Mouse (Mus musculus) hindbrain, embryonic 16.5 days (tissue): ENCODE results near the gene Vps51. TPM values are rescaled to one million over a fixed set of nuclear protein-coding genes. Genes with fewer than 3 reads are reported as not detected.
"Not testable (repeated sequence)": the region's sequence is repeated elsewhere in the genome, so short reads cannot be mapped to it uniquely, and the experiment has no call there.

Experiments
- ATAC-seq: fragments of 200-750 bp; cut with Nextera tagmentation; 2 replicates; pipeline ENCODE4 v1.8.0; 2017; ENCODE audit warnings: moderate TSS enrichment, moderate library complexity
- H3K27ac ChIP-seq: fragments of 300-500 bp; sonication (generic); 2 replicates; pipeline ENCODE4 v1.5.1; 2014; ENCODE audit warnings: low read depth, mild to moderate bottlenecking, control low read depth, low read length, moderate library complexity
- H3K27me3 ChIP-seq: fragments of 300-500 bp; sonication (generic); replicated peaks from 2 replicates; pipeline ENCODE4 v1.6.1; 2014; ENCODE audit warnings: low read length; ENCODE audit not compliant: control insufficient read depth, insufficient read depth
- H3K36me3 ChIP-seq: fragments of 300-500 bp; sonication (generic); 2 replicates; pipeline ENCODE4 v1.6.1; 2014; ENCODE audit warnings: mild to moderate bottlenecking, low read length, moderate library complexity, mixed read lengths; ENCODE audit not compliant: control insufficient read depth, insufficient read depth
- H3K4me1 ChIP-seq: fragments of 300-500 bp; sonication (generic); 2 replicates; pipeline ENCODE4 v1.6.1; 2014; ENCODE audit warnings: low read depth, low read length; ENCODE audit not compliant: control insufficient read depth, insufficient read depth
- H3K4me2 ChIP-seq: fragments of 300-500 bp; sonication (generic); 2 replicates; pipeline ENCODE4 v1.6.1; 2014; ENCODE audit warnings: mild to moderate bottlenecking, low read length, control low read depth, moderate library complexity
- H3K4me3 ChIP-seq: fragments of 300-500 bp; sonication (generic); 2 replicates; pipeline ENCODE4 v1.5.1; 2014; ENCODE audit warnings: mild to moderate bottlenecking, low read length, control low read depth, moderate library complexity
- H3K9ac ChIP-seq: fragments of 300-500 bp; sonication (generic); 2 replicates; pipeline ENCODE4 v1.6.1; 2014; ENCODE audit warnings: low read depth, mild to moderate bottlenecking, control low read depth, low read length, moderate library complexity
- H3K9me3 ChIP-seq: fragments of 300-500 bp; sonication (generic); 2 replicates; pipeline ENCODE4 v1.6.1; 2014; ENCODE audit warnings: mild to moderate bottlenecking, low read length, moderate library complexity; ENCODE audit not compliant: control insufficient read depth
- WGBS: fragments of 180-500 bp; shearing (Covaris S2); extraction: QIAGEN DNeasy Blood & Tissue Kit; methylation state at CpG from one replicate; pipeline ENCODE4 v1.1.7; 2014; 5-methylcytosine and 5-hydroxymethylcytosine counted together
- polyA plus RNA-seq: library from polyadenylated mRNA; unstranded; fragments of >200 nt; fragmentation: Nextera tagmentation; extraction: Ambion mirVana; gene quantifications from 2 replicates; pipeline ENCODE4 v1.2.1, GENCODE M21; 2015

Gene Vps51
- polyA plus RNA-seq, 1 experiment from 2014 or later: 91.3 TPM

- peaks cover 27% of the 10 kb centered on the region for H3K36me3 ChIP-seq
- whole genome bisulfite sequencing: under 1% methylated on average over 65 of the region's 65 CpGs
- peaks cover 21% of the 10 kb centered on the region for H3K4me1 ChIP-seq
- H3K27ac ChIP-seq: peak within 1 kb of the TSS; percentile 99
- peak within 1 kb of the TSS; percentile 86 for H3K4me2 ChIP-seq
- peak within 1 kb of the TSS; percentile 90 for H3K4me3 ChIP-seq
- no peaks in the 10 kb centered on the region for H3K27me3 ChIP-seq
- H3K9ac ChIP-seq: peak within 1 kb of the TSS; percentile 91
- ATAC-seq: peak; percentile 92
- H3K9me3 ChIP-seq: no peaks in the 10 kb centered on the region
These were observed 30.5 kb downstream of the Vps51 start, which contains the start of gene Syvn1 for GRCm38 (mm10) chr19:6046294-6047153. TSS of gene Syvn1 (plus strand) at chr19:6046576.

GRCm38 (mm10) chr19:6045366-6046293 is 31.4 kb downstream of the Vps51 start:
- 16% methylated on average over 20 of the region's 20 CpGs for WGBS
- Histone ChIP-seq H3K9me3 (no peaks in the 10 kb centered on the region), H3K27me3 (no peaks in the 10 kb centered on the region)

GRCm38 (mm10) chr19:6044102-6044501 is 32.9 kb downstream of the Vps51 start:
- 63% methylated on average over 4 of the region's 4 CpGs for WGBS
- not testable (repeated sequence) for H3K9ac ChIP-seq, ATAC-seq, H3K36me3 ChIP-seq, H3K9me3 ChIP-seq, H3K27me3 ChIP-seq, H3K27ac ChIP-seq, H3K4me2 ChIP-seq, H3K4me3 ChIP-seq
- peaks cover 21% of the 10 kb centered on the region for H3K4me1 ChIP-seq

More at GRCm38 (mm10) chr19:6045366-6046293, 31.4 kb downstream of the Vps51 start:
- H3K4me2 ChIP-seq: peak overlapping the region; percentile 86
- H3K27ac ChIP-seq: peak overlapping the region; percentile 99
- peak overlapping the region; percentile 90 for H3K4me3 ChIP-seq
- peaks cover 21% of the 10 kb centered on the region for H3K4me1 ChIP-seq
- H3K36me3 ChIP-seq: peaks cover 18% of the 10 kb centered on the region
- peak; percentile 54 for ATAC-seq
- peak overlapping the region; percentile 91 for H3K9ac ChIP-seq

- no peak overlapping the region for H3K9ac ChIP-seq
- peaks cover 7% of the 10 kb centered on the region for H3K4me1 ChIP-seq
- no peaks in the 10 kb centered on the region for H3K9me3 ChIP-seq
- no peak for ATAC-seq
- no peak overlapping the region for H3K4me3 ChIP-seq
- H3K36me3 ChIP-seq: no peaks in the 10 kb centered on the region
- H3K27ac ChIP-seq: no peak overlapping the region
- no peak overlapping the region for H3K4me2 ChIP-seq
- WGBS: 66% methylated on average over 9 of the region's 9 CpGs
- no peaks in the 10 kb centered on the region for H3K27me3 ChIP-seq
These were observed 34.7 kb downstream of the Vps51 start for GRCm38 (mm10) chr19:6042293-6042692.

GRCm38 (mm10) chr19:6040002-6040401 is 37.0 kb downstream of the Vps51 start:
- Histone ChIP-seq H3K4me2 (no peak overlapping the region), H3K4me1 (peaks cover 1% of the 10 kb centered on the region), H3K9me3 (no peaks in the 10 kb centered on the region), H3K27ac (no peak overlapping the region), H3K27me3 (no peaks in the 10 kb centered on the region), H3K4me3 (no peak overlapping the region), H3K9ac (no peak overlapping the region), H3K36me3 (no peaks in the 10 kb centered on the region)
- ATAC-seq: no peak

GRCm38 (mm10) chr19:6038326-6038725 is 38.7 kb downstream of the Vps51 start:
- H3K27ac ChIP-seq: no peak overlapping the region
- no peaks in the 10 kb centered on the region for H3K27me3 ChIP-seq
- no peak for ATAC-seq
- H3K4me3 ChIP-seq: no peak overlapping the region
- no peaks in the 10 kb centered on the region for H3K4me1 ChIP-seq
- no peaks in the 10 kb centered on the region for H3K9me3 ChIP-seq
- WGBS: 78% methylated on average over 7 of the region's 7 CpGs
- H3K9ac ChIP-seq: no peak overlapping the region; the same call in 1 of the 2 replicates
- H3K36me3 ChIP-seq: no peaks in the 10 kb centered on the region
- no peak overlapping the region for H3K4me2 ChIP-seq

GRCm38 (mm10) chr19:6037695-6038094 is 39.3 kb downstream of the Vps51 start:
- Histone ChIP-seq H3K27me3 (no peaks in the 10 kb centered on the region), H3K4me2 (no peak overlapping the region), H3K9me3 (no peaks in the 10 kb centered on the region), H3K4me3 (no peak overlapping the region), H3K9ac (no peak overlapping the region), H3K36me3 (no peaks in the 10 kb centered on the region), H3K27ac (no peak overlapping the region), H3K4me1 (no peaks in the 10 kb centered on the region)
- no peak for ATAC-seq

- no peak overlapping the region for H3K4me3 ChIP-seq
- no peak for ATAC-seq
- H3K9me3 ChIP-seq: no peaks in the 10 kb centered on the region
- no peaks in the 10 kb centered on the region for H3K36me3 ChIP-seq
- H3K9ac ChIP-seq: no peak overlapping the region
- H3K27me3 ChIP-seq: no peaks in the 10 kb centered on the region
- H3K4me2 ChIP-seq: no peak overlapping the region
- no peak overlapping the region for H3K27ac ChIP-seq
- 83% methylated on average over 9 of the region's 9 CpGs for WGBS
- H3K4me1 ChIP-seq: no peaks in the 10 kb centered on the region
These were observed 41.0 kb downstream of the Vps51 start for GRCm38 (mm10) chr19:6035966-6036585.
